Mouse (Mus musculus) left cerebral cortex, postnatal 36 days (tissue): ENCODE data around the gene Fcer1g. TPM values are rescaled to one million over a fixed set of nuclear protein-coding genes. Genes with fewer than 3 reads are reported as not detected.

Experiments
- DNase-seq, 2 experiments: peaks; one replicate each; pipeline ENCODE4 v3.0.0; 2021 to 2022; ENCODE audit warnings: low spot score in 2 of 2, mixed read lengths in 1 of 2
- intact Hi-C: fragments of 180-260 bp; cut with DNase I; formaldehyde crosslinking; loops from one replicate; pipeline ENCODE4 v1.15.1; 2025
- total RNA-seq, 2 experiments: library from RNA; stranded (reverse); gene quantifications; 2 replicates each; pipeline ENCODE4 v1.2.3; 2021

Gene Fcer1g
- total RNA-seq, 2 experiments from 2014 or later: 13.5 to 13.8 TPM

DNA sequence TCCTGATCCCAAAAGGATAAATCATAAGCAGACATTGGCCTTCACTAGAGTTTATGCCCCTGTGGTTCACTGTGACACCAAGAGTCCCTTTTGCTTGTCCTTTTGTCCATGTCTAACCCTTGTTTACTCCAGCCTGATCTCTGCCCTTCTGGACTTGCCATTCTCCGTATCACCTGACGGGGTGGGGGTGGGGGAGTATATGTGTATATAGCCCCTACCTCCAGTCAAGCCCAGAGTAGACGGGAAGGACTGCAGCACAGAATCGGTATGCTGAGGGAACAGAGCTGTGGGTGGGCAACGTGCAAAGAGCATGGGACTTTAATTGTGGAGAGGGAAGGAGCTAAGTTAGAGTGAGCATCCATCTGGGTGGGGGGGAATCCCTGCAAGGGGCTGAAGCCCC is 9.3 kb downstream of the Fcer1g start, which contains the start of gene Apoa2:
Gene Apoa2 (plus strand): TSS at position 198 of the 400 bp plus-strand sequence.
- DNase-seq: no peak
- intact Hi-C loops: loop anchor here (5.0 kb wide), 1 partner anchor 73 kb away; the partner anchor contains the start of genes Mpz and Sdhc

DNA sequence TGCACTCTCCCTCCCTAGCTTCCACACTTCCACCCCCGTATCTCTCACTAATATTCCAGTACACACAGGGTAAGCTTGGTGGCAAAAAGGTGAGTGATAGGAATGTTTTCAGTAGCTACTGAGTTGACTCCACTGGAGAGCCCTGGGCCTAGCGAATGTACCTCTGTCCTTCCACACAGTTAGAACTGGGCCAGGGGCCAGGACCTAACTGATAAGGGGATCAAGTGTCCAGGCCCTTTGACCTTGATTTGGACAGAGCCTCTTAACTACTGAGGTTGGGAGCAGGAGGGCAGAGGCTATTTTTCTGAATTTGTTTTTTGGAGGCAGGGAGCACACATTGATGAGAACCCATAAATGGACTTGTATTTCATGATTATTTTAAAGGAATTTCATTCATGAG is 10.4 kb downstream of the Fcer1g start:
- intact Hi-C loops: loop anchor here (5.0 kb wide), 1 partner anchor 71 kb away; the partner anchor contains the start of genes Mpz and Sdhc
- DNase-seq: no peak

- intact Hi-C loops: loop anchor here (5.0 kb wide), 1 partner anchor 71 kb away; the partner anchor contains the start of genes Mpz and Sdhc
- DNase-seq: no peak
Measured at GRCm38 (mm10) chr1:171223168-171223567, 11.0 kb downstream of the Fcer1g start.

DNA sequence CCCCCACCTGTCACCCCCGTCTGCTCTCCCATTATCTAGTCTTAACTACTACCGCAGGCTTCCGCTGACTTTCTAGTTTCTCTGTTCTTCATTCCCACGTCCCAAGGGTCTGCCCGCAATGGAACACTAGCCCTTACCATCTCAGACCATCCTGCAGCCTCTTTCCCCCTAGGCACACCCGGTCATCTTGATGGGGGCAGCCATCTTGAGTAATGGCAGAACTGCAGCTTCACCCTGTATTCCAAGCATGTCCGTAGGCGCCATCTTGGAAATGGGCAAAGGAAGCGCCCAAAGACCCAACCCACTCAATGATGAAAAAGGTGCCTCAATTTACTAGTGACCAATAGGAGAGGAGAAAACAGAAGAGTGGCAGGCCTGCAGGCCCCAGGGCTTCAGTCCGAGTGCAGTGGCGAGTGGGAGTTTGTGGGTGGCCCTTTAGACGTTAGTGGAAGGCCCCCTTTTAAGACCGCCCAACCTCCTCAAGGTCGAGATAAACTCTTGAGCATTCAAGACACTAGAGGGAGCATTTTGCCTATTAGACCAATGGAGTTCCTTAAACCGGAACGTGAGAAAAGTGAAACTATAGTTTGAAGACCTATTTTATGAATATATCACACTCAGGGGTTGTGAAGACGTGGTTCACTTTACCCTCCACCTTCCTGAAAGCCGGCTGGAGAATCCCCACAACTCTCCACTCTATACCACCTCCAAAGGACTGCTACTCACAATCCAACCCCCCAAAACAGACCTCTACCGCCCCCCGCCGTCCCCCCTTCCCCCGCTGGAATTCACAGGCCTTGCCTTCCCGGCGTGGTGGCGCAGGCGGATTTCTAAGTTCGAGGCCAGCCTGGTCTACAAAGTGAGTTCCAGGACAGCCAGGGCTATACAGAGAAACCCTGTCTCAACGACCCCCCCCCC is 11.7 kb downstream of the Fcer1g start, which contains the start of gene Tomm40l:
Gene Tomm40l (minus strand): TSS at position 277 of the 918 bp plus-strand sequence.
- intact Hi-C loops: loop anchor here (5.0 kb wide), 1 partner anchor 70 kb away; the partner anchor contains the start of genes Mpz and Sdhc
- peak; percentile 90 to 93 for DNase-seq

DNA sequence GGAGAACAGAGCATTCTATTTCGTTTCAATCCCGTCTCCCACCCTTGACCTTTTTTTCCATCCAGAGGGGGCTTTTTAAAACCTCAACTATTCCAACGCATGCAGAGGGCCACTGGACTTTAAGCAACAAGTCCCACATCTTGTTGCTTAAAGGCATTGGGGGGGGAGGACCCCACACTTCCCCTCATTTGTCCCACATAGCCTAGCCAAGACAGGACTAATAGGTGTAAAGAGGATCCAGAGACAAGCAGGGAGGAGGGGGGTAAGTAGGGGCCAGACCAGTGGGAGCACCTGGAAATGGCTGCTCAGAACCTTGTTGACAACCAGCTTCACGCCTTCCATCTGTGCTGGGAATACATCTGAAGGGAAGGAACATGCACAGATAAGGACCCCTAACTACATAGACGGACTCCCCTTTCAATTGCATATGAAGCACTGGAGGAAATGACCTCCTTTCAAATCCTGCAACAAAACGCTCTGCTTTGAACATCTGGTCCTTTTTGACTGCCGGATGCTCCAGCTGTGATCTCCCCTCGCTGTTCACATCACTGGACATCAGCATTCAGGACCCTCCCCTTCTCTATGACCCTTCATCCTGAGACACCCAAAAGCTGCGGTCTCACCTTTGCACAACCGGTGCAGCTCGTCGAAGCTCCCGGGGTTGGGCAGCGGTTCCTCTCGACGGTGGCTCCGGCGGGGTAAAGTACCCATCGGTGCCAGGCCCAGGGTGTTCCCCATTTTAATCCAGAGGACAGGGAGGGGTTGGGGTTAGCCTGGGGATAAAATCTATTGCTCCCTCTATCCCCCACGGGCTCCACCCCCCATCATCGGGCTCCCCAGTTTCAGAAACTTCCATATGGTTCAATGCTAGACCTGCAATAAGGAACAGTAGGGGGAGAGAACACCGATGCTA is 12.6 kb downstream of the Fcer1g start:
- peak; percentile 36 to 37 for DNase-seq
- intact Hi-C loops: loop anchor here (2.0 to 5.0 kb wide), 3 partner anchors 57 to 103 kb away; partner anchors contain the start of genes Mpz and Sdhc

- DNase-seq: peak; percentile 86 to 89
- intact Hi-C loops: loop anchor here (2.0 to 5.0 kb wide), 3 partner anchors 56 to 102 kb away; partner anchors contain the start of genes Mpz and Sdhc
Measured at GRCm38 (mm10) chr1:171220871-171221270, 13.3 kb downstream of the Fcer1g start.

GRCm38 (mm10) chr1:171216241-171216955 is 17.8 kb downstream of the Fcer1g start:
- intact Hi-C loops: no loop called here
- no peak for DNase-seq

DNA sequence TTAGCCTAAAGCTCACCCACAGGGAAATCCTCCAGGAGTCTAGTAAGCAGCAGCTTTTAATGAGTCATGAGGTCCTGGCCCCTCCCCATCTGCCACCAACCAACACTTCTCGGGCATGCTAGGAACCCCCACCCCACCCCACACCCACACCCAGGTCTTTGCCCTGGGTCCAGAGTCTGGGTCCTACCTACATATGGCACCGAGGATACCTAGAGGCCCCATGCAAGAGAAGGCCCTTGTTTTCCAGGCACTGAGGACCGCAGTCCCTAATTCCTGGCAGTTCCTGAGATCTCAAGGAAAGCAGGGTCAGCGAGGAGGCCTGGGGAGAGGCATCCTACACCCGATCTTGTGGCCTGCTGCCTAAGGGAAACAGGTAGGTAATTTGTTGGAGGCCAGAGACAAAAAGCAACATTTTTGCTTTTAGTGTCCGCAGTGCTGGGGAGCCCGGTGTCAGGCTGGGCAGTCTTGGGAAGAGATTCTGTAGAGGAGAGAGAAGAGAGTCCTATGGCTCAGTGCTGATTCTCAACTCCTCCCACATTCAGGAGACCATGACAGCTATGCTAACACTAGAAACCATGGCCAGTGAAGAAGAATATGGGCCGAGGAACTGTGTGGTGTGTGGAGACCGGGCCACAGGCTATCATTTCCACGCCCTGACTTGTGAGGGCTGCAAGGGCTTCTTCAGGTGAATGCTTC is 20.2 kb downstream of the Fcer1g start, which contains the start of gene Nr1i3:
Gene Nr1i3 (plus strand): TSS at position 170 of the 696 bp plus-strand sequence.
- intact Hi-C loops: no loop called here

GRCm38 (mm10) chr1:171212854-171213253 is 21.3 kb downstream of the Fcer1g start:
- no peak for DNase-seq
- intact Hi-C loops: no loop called here

More for the DNA sequence above, 20.2 kb downstream of the Fcer1g start, which contains the start of gene Nr1i3:
- DNase-seq: no peak

DNA sequence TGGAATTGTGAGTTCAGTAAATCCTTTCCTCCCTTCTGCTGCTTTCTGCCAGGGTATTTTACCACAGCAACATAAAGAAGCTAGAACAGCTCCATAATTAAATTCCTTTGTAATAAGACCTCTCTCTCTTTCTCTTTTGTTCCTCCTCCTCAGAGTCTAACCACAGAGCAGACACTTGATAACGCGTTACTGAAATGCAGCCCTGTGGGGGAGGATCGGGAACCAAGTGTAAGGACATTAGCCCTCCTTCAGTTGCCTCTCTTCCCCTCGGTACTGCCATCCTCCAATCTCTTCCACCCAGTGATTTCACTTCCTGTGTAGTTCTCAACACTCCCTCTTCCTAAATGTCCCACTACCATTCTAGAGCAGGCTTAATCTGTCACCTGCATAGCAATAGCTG is 24.8 kb downstream of the Fcer1g start:
- DNase-seq: no peak
- intact Hi-C loops: no loop called here

- intact Hi-C loops: no loop called here
- DNase-seq: no peak
Measured at GRCm38 (mm10) chr1:171205704-171206493, 28.3 kb downstream of the Fcer1g start.

DNA sequence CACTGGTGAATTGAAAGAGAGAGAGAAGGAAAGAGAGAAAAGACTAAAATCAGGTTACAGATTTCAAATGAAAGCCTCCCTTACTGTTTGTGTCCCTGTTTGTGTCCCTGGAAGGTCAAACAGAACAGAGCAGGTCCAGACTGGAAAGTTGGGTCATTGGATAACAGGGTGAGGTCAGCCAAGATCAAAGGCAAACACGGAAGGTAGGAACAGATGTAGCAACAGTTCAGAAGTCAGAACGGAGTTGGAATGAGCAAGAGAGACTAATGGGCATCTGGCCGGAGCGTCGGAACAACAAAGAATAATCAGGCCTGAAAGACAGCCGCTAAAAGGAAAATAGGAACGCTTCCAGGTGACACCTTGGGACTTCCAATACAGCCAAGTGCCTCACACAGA is 29.9 kb downstream of the Fcer1g start:
- DNase-seq: no peak
- intact Hi-C loops: no loop called here

DNA sequence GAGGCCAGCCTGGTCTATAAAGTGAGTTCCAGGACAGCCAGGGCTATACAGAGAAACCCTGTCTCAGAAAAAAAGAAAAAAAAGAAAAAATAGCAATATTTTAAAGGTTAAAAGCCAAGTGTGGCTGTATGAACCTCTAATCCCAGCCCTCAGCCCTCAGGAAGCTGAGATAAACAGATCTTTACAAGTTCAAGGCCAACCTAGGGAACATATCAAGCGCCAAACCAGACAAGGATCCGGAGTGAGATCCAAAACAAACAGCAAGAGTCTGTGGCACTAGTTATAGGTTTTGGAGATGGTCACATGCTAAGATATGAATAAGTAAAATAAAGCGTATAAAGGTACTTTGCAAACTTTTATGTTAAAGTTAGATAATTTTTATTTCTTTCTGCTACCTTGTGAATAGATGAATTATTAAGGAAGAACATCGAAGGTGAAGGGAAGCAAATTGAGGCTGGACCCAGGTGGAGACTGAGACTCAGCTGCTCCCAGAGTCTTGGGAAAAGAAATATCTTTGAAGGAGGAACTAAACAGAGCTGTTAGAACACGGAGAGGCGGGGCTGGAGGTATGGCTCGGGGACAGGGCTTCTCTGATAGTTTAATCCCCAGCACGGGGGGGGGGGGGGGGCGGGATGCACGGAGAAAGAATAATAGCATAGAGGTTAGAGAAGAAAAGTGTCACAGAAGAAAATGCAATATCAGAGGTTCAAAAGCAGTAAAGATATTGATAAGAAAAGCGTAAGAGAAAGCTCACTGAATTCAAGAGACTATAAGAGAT is 30.5 kb downstream of the Fcer1g start:
- no peak for DNase-seq
- intact Hi-C loops: no loop called here

DNA sequence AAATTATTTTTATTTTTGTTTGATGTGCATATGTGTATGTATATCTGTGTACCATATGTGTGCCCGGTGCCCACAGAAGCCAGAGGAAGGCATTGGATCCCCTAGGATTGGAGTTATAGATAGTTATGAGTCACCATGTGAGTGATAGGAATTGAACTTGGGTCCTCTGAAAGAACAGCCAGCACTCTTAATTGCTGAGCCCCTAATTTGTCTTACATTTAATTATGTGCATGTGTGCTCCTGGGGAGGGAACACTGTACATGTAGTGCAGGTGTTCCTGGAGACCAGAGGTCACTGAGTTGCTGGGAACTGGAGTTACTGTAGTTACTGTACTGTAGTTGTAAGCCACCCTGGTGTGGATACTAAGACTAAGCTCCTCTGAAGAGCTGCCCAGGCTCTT is 33.4 kb downstream of the Fcer1g start:
- DNase-seq: no peak
- intact Hi-C loops: no loop called here

GRCm38 (mm10) chr1:171199532-171199931 is 34.6 kb downstream of the Fcer1g start:
- intact Hi-C loops: loop anchor here (5.0 kb wide), 1 partner anchor 47 kb away; the partner anchor contains the start of genes Mpz and Sdhc
- DNase-seq: no peak

GRCm38 (mm10) chr1:171195887-171196397 is 38.2 kb downstream of the Fcer1g start, which contains the start of gene Pcp4l1:
Gene Pcp4l1, minus strand, starts transcription at chr1:171196268.
- intact Hi-C loops: loop anchor here (5.0 kb wide), 1 partner anchor 44 kb away; the partner anchor contains the start of genes Mpz and Sdhc
- DNase-seq: peak; percentile 42 to 46
